Mouse (Mus musculus) v-Abl transformed pro-B cells (cell line): Measurements from ENCODE around the gene Abcg4.

Experiments
- in situ Hi-C, 2 experiments: fragments of 400-800 bp; cut with MboI; formaldehyde crosslinking; loops; one replicate each; pipeline ENCODE4 v1.15.1; 2025; ENCODE audit not compliant: unreplicated experiment in 2 of 2

Abcg4 gene

DNA sequence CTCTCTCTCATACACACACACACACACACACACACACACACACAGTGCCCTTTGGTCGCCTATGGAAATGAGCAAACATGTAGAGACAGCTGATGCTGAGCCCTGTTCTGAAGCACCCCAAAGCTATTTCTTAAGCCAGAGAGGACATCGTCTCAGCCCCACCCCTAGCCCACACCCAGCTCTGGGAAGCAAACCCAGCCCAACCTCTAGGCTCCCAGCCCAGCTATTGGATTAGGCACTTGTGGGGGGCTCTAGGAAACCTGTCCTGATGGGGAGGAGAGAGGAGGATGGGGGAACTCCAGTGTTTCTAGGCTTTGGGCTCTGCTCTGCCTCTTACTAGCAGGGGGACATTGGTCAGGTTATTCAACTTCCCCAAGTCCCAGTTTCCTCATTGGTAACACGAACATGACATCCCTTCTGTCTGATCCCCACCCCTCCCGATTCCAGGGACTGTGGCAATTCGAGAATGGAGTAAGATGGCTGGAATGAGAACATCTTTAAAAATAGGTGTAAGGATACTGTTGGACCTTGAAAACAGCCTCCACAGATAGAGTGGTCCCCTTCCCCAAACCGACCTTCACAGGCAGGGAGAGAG lies 2.1 kb downstream of the Abcg4 start:
- in situ Hi-C loops, result no loop called here

DNA sequence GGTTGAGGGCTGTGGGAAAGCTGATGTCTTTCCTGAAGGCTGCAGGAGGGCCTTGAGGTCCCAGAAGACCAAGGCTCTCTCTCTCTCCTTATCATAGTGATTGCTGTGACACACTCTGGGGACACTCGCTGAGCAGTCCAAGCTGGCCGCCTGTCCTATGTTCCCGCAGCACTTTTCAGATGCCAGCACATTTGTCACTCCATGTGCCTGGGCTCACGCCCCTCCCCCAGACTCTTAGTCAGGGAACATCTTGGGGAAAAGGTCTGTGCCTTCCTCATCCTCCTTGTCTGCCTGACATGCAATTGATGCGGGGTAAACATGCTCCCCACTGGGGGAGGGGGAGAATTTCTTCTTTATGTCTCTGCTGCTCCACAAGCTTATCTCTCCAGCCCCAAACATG lies 5.2 kb downstream of the Abcg4 start:
- in situ Hi-C loops, result no loop called here

GRCm38 (mm10) chr9:44269973-44270372 lies 18.4 kb downstream of the Abcg4 start:
- in situ Hi-C loops, result loop anchor here (5.0 to 25.0 kb wide), 4 partner anchors 143 to 283 kb away; no protein-coding TSS in a partner anchor

DNA sequence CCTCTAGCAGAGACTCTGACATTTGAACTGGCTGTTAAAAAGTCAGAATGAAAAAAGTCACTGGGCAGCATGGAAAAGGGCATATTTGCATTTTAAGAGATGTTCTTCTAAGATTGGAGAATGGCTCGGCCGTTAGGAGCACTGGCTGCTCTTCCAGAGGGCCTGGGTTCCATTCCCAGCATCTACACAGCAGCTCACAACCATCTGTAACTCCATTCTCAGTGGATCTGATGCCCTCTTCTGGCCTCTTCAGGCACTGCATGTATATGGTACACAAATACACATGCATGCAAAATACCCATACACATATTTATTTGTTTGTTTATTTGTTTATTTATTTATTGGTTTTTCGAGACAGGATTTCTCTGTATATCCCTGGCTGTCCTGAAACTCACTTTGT lies 19.3 kb downstream of the Abcg4 start:
- in situ Hi-C loops, result loop anchor here (5.0 to 25.0 kb wide), 3 partner anchors 142 to 282 kb away; no protein-coding TSS in a partner anchor

- in situ Hi-C loops, result loop anchor here (5.0 to 25.0 kb wide), 3 partner anchors 141 to 281 kb away; no protein-coding TSS in a partner anchor
These were observed 20.0 kb downstream of the Abcg4 start, which contains the start of gene Nlrx1 for GRCm38 (mm10) chr9:44268432-44268831. Gene Nlrx1 (minus strand): TSS chr9:44268599.

GRCm38 (mm10) chr9:44268027-44268360 lies 20.4 kb downstream of the Abcg4 start:
- in situ Hi-C loops, result loop anchor here (5.0 to 25.0 kb wide), 3 partner anchors 141 to 281 kb away; no protein-coding TSS in a partner anchor

DNA sequence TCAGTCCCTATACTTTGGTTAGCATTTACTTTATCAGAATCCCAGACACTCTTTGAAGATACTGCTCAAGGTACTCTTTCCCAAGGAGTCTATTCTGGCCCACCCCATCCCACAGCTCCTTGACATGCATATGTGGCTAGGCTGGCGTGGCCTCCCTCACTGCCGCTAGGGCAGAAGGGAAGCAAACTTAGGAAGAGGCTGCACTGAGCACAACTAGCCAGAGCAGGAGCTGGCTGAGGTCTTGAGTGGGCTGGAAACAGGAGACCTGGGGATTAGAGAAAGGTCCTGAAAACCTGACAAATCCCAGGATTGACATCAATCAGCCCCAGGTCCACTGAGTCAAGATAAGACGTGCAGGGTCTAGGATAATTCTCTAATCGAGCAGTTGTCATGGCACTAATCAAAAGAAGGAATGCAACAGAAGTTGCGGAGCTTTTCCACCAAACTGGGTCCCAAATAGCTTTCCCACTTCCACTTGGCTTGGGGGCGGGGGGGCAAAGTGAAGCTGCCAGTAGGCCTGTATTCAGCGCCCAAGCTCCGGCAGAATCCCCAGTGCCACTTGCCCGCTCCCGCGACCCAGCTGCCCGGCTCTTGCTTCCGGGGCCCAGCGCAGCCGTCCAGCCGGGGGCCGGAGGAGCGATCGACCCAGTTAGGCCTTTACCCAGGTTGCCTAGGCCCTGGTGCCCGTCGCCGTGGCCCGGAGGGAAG lies 20.9 kb downstream of the Abcg4 start:
- in situ Hi-C loops, result loop anchor here (5.0 to 25.0 kb wide), 3 partner anchors 140 to 280 kb away; no protein-coding TSS in a partner anchor

DNA sequence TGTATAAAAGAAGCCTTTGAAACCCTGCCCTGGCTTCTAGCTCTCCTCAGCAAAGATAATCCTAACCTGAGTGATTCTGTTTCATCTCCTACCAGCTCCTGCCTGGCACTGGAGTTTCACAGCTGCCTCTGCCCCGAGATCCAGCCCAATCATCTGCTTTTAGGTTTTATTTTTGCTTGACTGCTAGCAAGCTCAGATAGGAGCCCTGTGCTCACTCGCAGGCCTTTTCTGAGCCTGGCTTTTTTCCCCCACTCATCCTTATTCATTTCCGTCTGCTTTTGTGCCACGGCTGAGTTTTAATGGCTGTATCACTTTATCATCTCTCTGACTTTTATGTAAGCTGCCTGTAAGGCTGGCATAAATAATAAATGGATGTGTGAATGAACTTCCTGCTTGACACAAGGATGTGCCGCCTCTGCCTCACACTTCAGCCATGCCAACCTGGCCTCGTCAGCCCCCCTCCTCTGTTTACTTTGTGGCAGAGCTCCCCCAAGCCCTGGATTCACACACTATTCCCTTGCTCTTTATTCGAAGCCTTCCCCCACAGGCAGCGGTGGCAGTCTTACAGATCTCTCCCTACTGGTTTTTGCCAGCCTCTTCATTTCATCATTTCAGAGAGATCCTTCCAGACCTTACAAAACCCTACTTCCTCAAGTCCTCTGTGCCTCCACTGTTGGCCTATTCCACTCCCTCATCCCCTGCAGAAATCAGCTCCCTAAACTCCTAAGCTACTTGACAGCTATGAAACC lies 21.8 kb downstream of the Abcg4 start:
- in situ Hi-C loops, result loop anchor here (5.0 to 25.0 kb wide), 3 partner anchors 139 to 279 kb away; no protein-coding TSS in a partner anchor

DNA sequence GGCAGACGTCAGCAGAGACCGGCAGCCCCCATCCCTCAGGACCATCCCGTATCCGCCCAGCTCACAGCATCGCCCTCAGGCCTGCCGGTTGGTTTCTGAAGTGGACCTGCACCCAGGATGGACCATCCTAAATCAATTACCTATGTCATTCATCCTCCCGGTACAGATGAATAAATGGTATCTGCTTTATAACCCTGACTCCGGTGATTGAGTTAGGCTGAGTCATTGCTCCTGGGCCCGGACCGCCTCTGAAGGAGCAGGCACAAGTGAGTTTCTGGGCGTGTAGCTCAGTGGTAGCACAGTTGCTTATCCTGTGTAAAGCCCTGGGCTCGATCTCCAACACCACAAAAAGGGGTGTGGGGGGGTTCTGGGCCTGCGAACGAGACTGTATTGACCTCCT lies 27.0 kb downstream of the Abcg4 start:
- in situ Hi-C loops, result loop anchor here in 1 of 2 experiments (10.0 to 25.0 kb wide), 2 partner anchors 137 to 274 kb away; no protein-coding TSS in a partner anchor

DNA sequence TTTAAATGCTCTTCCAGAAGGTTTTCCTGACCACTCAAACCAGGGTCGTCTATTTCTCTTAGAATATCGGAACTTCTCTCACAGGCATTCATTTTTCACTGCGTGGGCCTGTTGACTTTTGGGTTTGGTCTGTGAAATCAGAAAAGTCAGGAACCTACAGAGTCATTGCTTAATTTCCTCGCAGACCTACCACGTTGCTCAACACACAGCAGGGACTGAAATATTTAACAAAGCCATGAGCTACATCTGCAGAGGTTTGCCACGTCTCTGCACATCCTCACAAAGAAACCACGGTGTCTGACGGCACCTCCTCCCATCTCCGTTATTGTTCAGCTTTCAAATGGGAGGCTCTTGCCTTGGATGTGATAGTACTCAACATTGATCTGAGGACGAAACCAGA lies 29.4 kb downstream of the Abcg4 start:
- in situ Hi-C loops, result loop anchor here in 1 of 2 experiments (25.0 kb wide), 1 partner anchor 272 kb away; no protein-coding TSS in a partner anchor

GRCm38 (mm10) chr9:44256213-44256612 lies 32.2 kb downstream of the Abcg4 start:
- in situ Hi-C loops, result loop anchor here in 1 of 2 experiments (25.0 kb wide), 1 partner anchor 269 kb away; no protein-coding TSS in a partner anchor

GRCm38 (mm10) chr9:44255136-44255521 lies 33.3 kb downstream of the Abcg4 start:
- in situ Hi-C loops, result loop anchor here in 1 of 2 experiments (25.0 kb wide), 1 partner anchor 268 kb away; no protein-coding TSS in a partner anchor

DNA sequence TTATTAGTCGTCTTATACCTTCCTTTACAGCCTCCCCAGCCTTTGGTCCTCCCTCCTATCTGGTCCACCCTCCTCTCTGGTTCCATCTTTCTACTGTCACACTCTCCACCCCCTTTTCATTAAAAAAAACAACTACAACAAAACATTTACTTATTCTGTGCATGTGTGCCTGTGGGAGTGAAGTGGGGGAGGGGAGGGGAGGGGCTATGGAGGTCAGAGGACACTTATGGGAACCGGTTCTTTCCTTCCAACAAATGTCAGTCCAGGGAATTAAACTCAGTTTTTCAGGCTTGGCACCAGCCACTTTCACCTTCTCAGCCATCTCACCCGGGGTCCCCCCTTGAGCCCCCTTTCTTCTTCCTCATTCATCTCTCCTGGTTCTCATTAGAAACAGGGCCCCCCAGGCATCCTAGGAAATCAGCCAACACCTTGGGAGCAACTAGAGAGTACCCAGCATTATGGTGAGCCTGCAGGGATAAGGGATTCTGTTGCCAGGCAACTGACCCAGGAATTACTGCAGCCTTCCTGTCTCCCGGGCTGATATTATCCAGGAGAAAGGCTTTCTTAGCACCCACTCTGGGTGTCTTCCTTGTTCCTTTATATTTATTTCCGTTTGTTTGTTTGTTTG lies 33.8 kb downstream of the Abcg4 start:
- in situ Hi-C loops, result loop anchor here in 1 of 2 experiments (25.0 kb wide), 1 partner anchor 267 kb away; no protein-coding TSS in a partner anchor

GRCm38 (mm10) chr9:44253441-44253840 lies 35.0 kb downstream of the Abcg4 start:
- in situ Hi-C loops, result loop anchor here in 1 of 2 experiments (25.0 kb wide), 1 partner anchor 266 kb away; no protein-coding TSS in a partner anchor

GRCm38 (mm10) chr9:44251314-44251713 lies 37.1 kb downstream of the Abcg4 start, which contains the start of gene Pdzd3:
Gene Pdzd3 (minus strand): TSS chr9:44251471.
- in situ Hi-C loops, result loop anchor here in 1 of 2 experiments (25.0 kb wide), 1 partner anchor 264 kb away; no protein-coding TSS in a partner anchor

DNA sequence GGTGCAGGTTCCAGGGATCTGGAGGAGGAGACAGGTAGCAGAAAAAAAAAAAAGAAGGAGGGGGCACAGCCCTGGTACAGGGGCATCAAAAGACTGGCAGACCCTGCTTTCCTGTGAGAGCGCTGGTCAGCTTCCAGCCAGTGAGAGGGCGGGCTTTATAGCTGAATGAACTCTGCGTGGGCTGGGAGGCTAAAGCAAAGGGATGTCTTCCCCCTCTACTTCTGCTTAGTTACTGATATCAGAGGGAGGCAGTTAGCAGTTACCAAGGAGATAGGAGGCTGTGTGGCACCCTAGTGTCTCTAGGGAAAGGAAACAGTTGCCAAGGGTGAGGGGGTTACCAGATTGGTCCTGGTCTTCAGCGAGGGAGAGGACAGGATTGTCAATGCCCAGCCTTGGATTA lies 38.0 kb downstream of the Abcg4 start:
- in situ Hi-C loops, result loop anchor here in 1 of 2 experiments (25.0 kb wide), 1 partner anchor 263 kb away; no protein-coding TSS in a partner anchor

DNA sequence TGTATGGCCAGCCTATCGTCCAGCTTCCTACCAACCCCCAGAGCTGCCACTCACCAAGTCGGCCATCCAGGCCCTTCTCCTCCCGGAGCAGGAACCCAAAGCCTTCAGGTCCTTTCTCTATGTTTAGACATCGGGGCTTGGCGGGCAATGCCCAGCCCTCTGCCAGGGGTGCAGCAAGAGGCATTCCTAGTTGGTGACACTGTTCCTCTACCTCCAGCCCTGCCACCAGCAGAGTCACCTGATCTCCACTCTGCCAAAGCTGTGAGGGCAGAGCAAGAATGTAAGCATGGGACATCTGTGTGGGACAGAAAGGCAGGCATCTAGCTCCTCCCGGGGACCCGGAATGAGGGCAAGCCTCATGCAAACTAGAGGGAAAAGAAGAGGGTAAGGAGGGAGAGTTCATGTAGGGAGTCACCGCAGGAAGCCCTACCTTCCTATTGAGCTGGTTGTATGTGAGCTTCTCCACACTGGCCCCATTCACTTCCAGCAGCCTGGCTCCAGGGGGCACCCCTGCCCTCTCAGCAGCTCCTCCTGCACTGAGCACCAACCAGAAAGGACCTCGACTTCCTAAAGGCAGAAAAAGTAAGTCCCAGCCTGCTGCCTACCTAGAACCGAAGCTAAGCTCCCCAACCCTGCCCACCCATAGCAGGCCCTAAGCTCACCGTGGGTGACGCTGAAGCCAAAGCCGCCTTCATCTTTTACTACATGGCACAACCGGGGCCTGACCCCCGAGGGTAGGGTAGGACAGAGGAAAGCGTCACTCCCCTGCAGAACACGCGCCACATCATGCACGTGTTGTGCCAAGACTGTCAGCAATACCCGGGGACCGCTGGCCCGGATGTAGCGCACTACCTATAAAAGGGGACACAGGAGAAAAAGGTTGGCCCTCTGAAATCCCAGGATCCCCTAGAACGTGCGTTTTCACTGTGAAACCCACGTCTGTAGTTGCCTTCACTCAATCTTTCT lies 39.0 kb downstream of the Abcg4 start:
- in situ Hi-C loops, result loop anchor here in 1 of 2 experiments (10.0 to 25.0 kb wide), 2 partner anchors 95 to 262 kb away; partner anchors contain the start of gene Hmbs

- in situ Hi-C loops, result loop anchor here in 1 of 2 experiments (10.0 kb wide), 1 partner anchor 97 kb away; the partner anchor contains the start of gene Hmbs
These were observed 40.5 kb downstream of the Abcg4 start for GRCm38 (mm10) chr9:44247907-44248306.
